Mouse (Mus musculus) myocyte (in vitro differentiated cells): ENCODE results near the gene Ctns.

Experiments
- MAX ChIP-seq: IDR thresholded peaks from one replicate; pipeline ENCODE4 v1.6.1; 2011; ENCODE audit warnings: low read depth, mild to moderate bottlenecking, control low read depth
- MYOD1 ChIP-seq, 3 experiments: IDR thresholded peaks; one replicate each; pipeline ENCODE4 v1.6.1; 2011; ENCODE audit warnings: control low read depth in 2 of 3, low read depth in 2 of 3, mild to moderate bottlenecking in 2 of 3, moderate library complexity in 1 of 3; ENCODE audit not compliant: insufficient read length in 2 of 3, control insufficient read depth in 1 of 3
- POLR2A ChIP-seq: IDR thresholded peaks from one replicate; pipeline ENCODE4 v1.6.1; 2011; ENCODE audit warnings: low read depth, mild to moderate bottlenecking, control low read depth, moderate library complexity; ENCODE audit not compliant: insufficient read length
- SRF ChIP-seq: IDR thresholded peaks from one replicate; pipeline ENCODE4 v1.6.1; 2011; ENCODE audit warnings: low read depth; ENCODE audit not compliant: control insufficient read depth, insufficient read length
- USF1 ChIP-seq: IDR thresholded peaks from one replicate; pipeline ENCODE4 v1.6.1; 2011; ENCODE audit warnings: low read depth, mild to moderate bottlenecking, control low read depth, moderate library complexity

DNA sequence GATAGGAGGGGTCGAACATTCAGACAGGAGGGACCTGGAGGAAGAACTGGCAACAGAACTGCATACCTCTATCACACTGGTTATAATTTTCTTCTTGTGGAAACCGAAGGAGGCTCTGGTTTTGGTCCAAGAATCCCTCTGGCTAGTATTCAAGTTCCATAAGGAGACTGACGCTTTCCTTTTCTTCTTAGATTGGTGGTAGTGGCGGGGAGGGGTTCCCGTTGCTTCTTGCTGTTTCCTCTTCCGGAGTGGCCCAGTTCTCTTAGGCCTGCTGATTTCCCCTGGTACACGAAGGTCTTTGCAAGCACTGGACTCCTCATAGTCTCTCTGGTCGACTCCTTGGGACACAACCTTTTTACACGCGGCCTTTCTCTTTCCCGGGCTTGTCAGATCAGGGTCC is 61.7 kb downstream of the Ctns start:
- TF ChIP-seq USF1 (no peak), MYOD1 (IDR thresholded peaks at IDR 0.05; ENCODE audit: control insufficient read depth in 1 of 3, insufficient read length in 2 of 3, low read depth in 2 of 3) (no peak), POLR2A (no peak), MAX (no peak), SRF (no peak)
